Mouse (Mus musculus): Measurements from ENCODE around the gene Zfp989. TPM values are rescaled to one million over a fixed set of nuclear protein-coding genes. Genes with fewer than 3 reads are reported as not detected.
"Not testable (repeated sequence)": the region's sequence is repeated elsewhere in the genome, so short reads cannot be mapped to it uniquely, and the experiment has no call there.

Zfp989 gene
- not detected in 2 replicates for total RNA-seq (2014; rRNA removed; ENCODE audit: low replicate concordance)
- not detected in 2 replicates for polyA plus RNA-seq (2015; fragmentation: Nextera tagmentation; extraction: Ambion mirVana)

GRCm38 (mm10) chr4:146971757-146972156 lies at the start of gene Zfp989:
TSS of gene Zfp989 (plus strand) at chr4:146971976.
- H3K36me3 ChIP-seq (replicated peaks; ENCODE audit: control insufficient read depth, insufficient read depth, low read length); H3K9me3 ChIP-seq (replicated peaks; ENCODE audit: control insufficient read depth, low read length); H3K4me2 ChIP-seq (ENCODE audit: low read depth, low read length); H3K27ac ChIP-seq (ENCODE audit: low read depth); ATAC-seq (ENCODE audit: insufficient read depth, low read depth); H3K27me3 ChIP-seq (ENCODE audit: control insufficient read depth, insufficient read depth, low read length); H3K4me1 ChIP-seq (ENCODE audit: control insufficient read depth, insufficient read depth); H3K4me3 ChIP-seq (ENCODE audit: low read depth, low read length); DNase-seq (ENCODE audit: low spot score); H3K9ac ChIP-seq (replicated peaks; ENCODE audit: low read depth, low read length): not testable (repeated sequence)
- WGBS: 84% methylated on average over 4 of the region's 5 CpGs

- H3K9ac ChIP-seq (replicated peaks; ENCODE audit: low read depth, low read length): no peak overlapping the region
- peaks cover 14% of the 10 kb centered on the region; the same call in 1 of the 2 replicates for H3K9me3 ChIP-seq (replicated peaks; ENCODE audit: control insufficient read depth, low read length)
- H3K27me3 ChIP-seq (ENCODE audit: control insufficient read depth, insufficient read depth, low read length): peaks cover 5% of the 10 kb centered on the region; the same call in 1 of the 2 replicates
- H3K4me2 ChIP-seq (ENCODE audit: low read depth, low read length): peak overlapping the region; percentile 30; the same call in 1 of the 2 replicates
- no peaks in the 10 kb centered on the region for H3K36me3 ChIP-seq (replicated peaks; ENCODE audit: control insufficient read depth, insufficient read depth, low read length)
- no peaks in the 10 kb centered on the region for H3K4me1 ChIP-seq (ENCODE audit: control insufficient read depth, insufficient read depth)
- no peak for DNase-seq (ENCODE audit: low spot score)
- peak overlapping the region; percentile 23 for H3K4me3 ChIP-seq (ENCODE audit: low read depth, low read length)
- ATAC-seq (ENCODE audit: insufficient read depth, low read depth): no peak
- no peak for TF ChIP-seq CTCF (IDR thresholded peaks at IDR 0.05; ENCODE audit: low read depth)
- TF ChIP-seq EP300 (IDR thresholded peaks at IDR 0.05; ENCODE audit: low read depth): no peak
- no peak overlapping the region for H3K27ac ChIP-seq (ENCODE audit: low read depth)
- WGBS: 6% methylated on average over 77 of the region's 77 CpGs
Observed at GRCm38 (mm10) chr4:146932311-146933082, 39.3 kb upstream of the Zfp989 start.

GRCm38 (mm10) chr4:146941691-146942090 lies 30.1 kb upstream of the Zfp989 start:
- not testable (repeated sequence) for H3K27ac ChIP-seq (ENCODE audit: low read depth); H3K4me3 ChIP-seq (ENCODE audit: low read depth, low read length); H3K4me2 ChIP-seq (ENCODE audit: low read depth, low read length); H3K27me3 ChIP-seq (ENCODE audit: control insufficient read depth, insufficient read depth, low read length); H3K4me1 ChIP-seq (ENCODE audit: control insufficient read depth, insufficient read depth); H3K9ac ChIP-seq (replicated peaks; ENCODE audit: low read depth, low read length); H3K9me3 ChIP-seq (replicated peaks; ENCODE audit: control insufficient read depth, low read length); ATAC-seq (ENCODE audit: insufficient read depth, low read depth); H3K36me3 ChIP-seq (replicated peaks; ENCODE audit: control insufficient read depth, insufficient read depth, low read length); DNase-seq (ENCODE audit: low spot score)
- 49% methylated on average over 30 of the region's 32 CpGs for WGBS

- not testable (repeated sequence) for H3K27me3 ChIP-seq (ENCODE audit: control insufficient read depth, insufficient read depth, low read length); ATAC-seq (ENCODE audit: insufficient read depth, low read depth); H3K4me1 ChIP-seq (ENCODE audit: control insufficient read depth, insufficient read depth); H3K4me3 ChIP-seq (ENCODE audit: low read depth, low read length); H3K9ac ChIP-seq (replicated peaks; ENCODE audit: low read depth, low read length); H3K27ac ChIP-seq (ENCODE audit: low read depth); DNase-seq (ENCODE audit: low spot score); H3K36me3 ChIP-seq (replicated peaks; ENCODE audit: control insufficient read depth, insufficient read depth, low read length); H3K9me3 ChIP-seq (replicated peaks; ENCODE audit: control insufficient read depth, low read length); H3K4me2 ChIP-seq (ENCODE audit: low read depth, low read length)
- WGBS: 13% methylated on average over 2 of the region's 2 CpGs
Observed at GRCm38 (mm10) chr4:146976581-146976980, 4.8 kb downstream of the Zfp989 start.

GRCm38 (mm10) chr4:147018400-147018799 lies 46.6 kb downstream of the Zfp989 start:
- H3K9me3 ChIP-seq (replicated peaks; ENCODE audit: control insufficient read depth, low read length); H3K4me3 ChIP-seq (ENCODE audit: low read depth, low read length); H3K27me3 ChIP-seq (ENCODE audit: control insufficient read depth, insufficient read depth, low read length); H3K27ac ChIP-seq (ENCODE audit: low read depth); ATAC-seq (ENCODE audit: insufficient read depth, low read depth); H3K4me2 ChIP-seq (ENCODE audit: low read depth, low read length); H3K4me1 ChIP-seq (ENCODE audit: control insufficient read depth, insufficient read depth); H3K36me3 ChIP-seq (replicated peaks; ENCODE audit: control insufficient read depth, insufficient read depth, low read length); DNase-seq (ENCODE audit: low spot score); H3K9ac ChIP-seq (replicated peaks; ENCODE audit: low read depth, low read length): not testable (repeated sequence)
- WGBS: no CpG with 5 or more reads among the region's 1 CpGs

GRCm38 (mm10) chr4:147021550-147021949 lies 49.8 kb downstream of the Zfp989 start, which contains the start of gene Rex2:
TSS of gene Rex2 (plus strand) at chr4:147021850.
- DNase-seq (ENCODE audit: low spot score); H3K36me3 ChIP-seq (replicated peaks; ENCODE audit: control insufficient read depth, insufficient read depth, low read length); H3K9me3 ChIP-seq (replicated peaks; ENCODE audit: control insufficient read depth, low read length); H3K27me3 ChIP-seq (ENCODE audit: control insufficient read depth, insufficient read depth, low read length); H3K4me1 ChIP-seq (ENCODE audit: control insufficient read depth, insufficient read depth); H3K9ac ChIP-seq (replicated peaks; ENCODE audit: low read depth, low read length); H3K4me3 ChIP-seq (ENCODE audit: low read depth, low read length); H3K4me2 ChIP-seq (ENCODE audit: low read depth, low read length); ATAC-seq (ENCODE audit: insufficient read depth, low read depth); H3K27ac ChIP-seq (ENCODE audit: low read depth): not testable (repeated sequence)
- WGBS: no CpG with 5 or more reads among the region's 6 CpGs

GRCm38 (mm10) chr4:147026374-147026773 lies 54.6 kb downstream of the Zfp989 start:
- H3K4me1 ChIP-seq (ENCODE audit: control insufficient read depth, insufficient read depth); H3K4me2 ChIP-seq (ENCODE audit: low read depth, low read length); DNase-seq (ENCODE audit: low spot score); H3K4me3 ChIP-seq (ENCODE audit: low read depth, low read length); H3K27ac ChIP-seq (ENCODE audit: low read depth); H3K27me3 ChIP-seq (ENCODE audit: control insufficient read depth, insufficient read depth, low read length); H3K36me3 ChIP-seq (replicated peaks; ENCODE audit: control insufficient read depth, insufficient read depth, low read length); H3K9me3 ChIP-seq (replicated peaks; ENCODE audit: control insufficient read depth, low read length); H3K9ac ChIP-seq (replicated peaks; ENCODE audit: low read depth, low read length); ATAC-seq (ENCODE audit: insufficient read depth, low read depth): not testable (repeated sequence)
- WGBS: 35% methylated on average over 1 of the region's 1 CpGs

- not testable (repeated sequence) for H3K4me2 ChIP-seq (ENCODE audit: low read depth, low read length); H3K9ac ChIP-seq (replicated peaks; ENCODE audit: low read depth, low read length); ATAC-seq (ENCODE audit: insufficient read depth, low read depth); DNase-seq (ENCODE audit: low spot score); H3K27me3 ChIP-seq (ENCODE audit: control insufficient read depth, insufficient read depth, low read length); H3K4me3 ChIP-seq (ENCODE audit: low read depth, low read length); H3K36me3 ChIP-seq (replicated peaks; ENCODE audit: control insufficient read depth, insufficient read depth, low read length); H3K27ac ChIP-seq (ENCODE audit: low read depth); H3K4me1 ChIP-seq (ENCODE audit: control insufficient read depth, insufficient read depth); H3K9me3 ChIP-seq (replicated peaks; ENCODE audit: control insufficient read depth, low read length)
- whole genome bisulfite sequencing: 85% methylated on average over 1 of the region's 2 CpGs
Observed at GRCm38 (mm10) chr4:147031308-147032036, 59.7 kb downstream of the Zfp989 start.

All from heart, postnatal 0 days (tissue).